Mouse (Mus musculus) urinary bladder, postnatal 14 days (tissue): Measurements from ENCODE around the gene Tax1bp3.

Experiments
- DNase-seq: peaks from one replicate; pipeline ENCODE4 v3.0.0; 2021; ENCODE audit warnings: low spot score

The Tax1bp3 gene

GRCm38 (mm10) chr11:73230081-73230480 lies 53.2 kb downstream of the Tax1bp3 start:
- DNase-seq = no peak

- DNase-seq = no peak
Measured at GRCm38 (mm10) chr11:73232513-73232912, 55.6 kb downstream of the Tax1bp3 start.
